Mouse (Mus musculus) adrenal gland, adult 18-20 months (tissue): ENCODE data around the gene Etfrf1. TPM values are rescaled to one million over a fixed set of nuclear protein-coding genes. Genes with fewer than 3 reads are reported as not detected.
A peak's percentile ranks its signal among the peaks of the same experiment; 100 is the strongest.

Experiments
- DNase-seq, 2 experiments: peaks; one replicate each; pipeline ENCODE4 v3.0.0; 2021 to 2022; ENCODE audit warnings: low spot score in 2 of 2
- total RNA-seq, 2 experiments: library from RNA; stranded (reverse); gene quantifications; 1 replicate in 1 of 2; 2 replicates in 1 of 2; pipeline ENCODE4 v1.2.3; 2021

Etfrf1 gene
- total RNA-seq, 2 experiments from 2014 or later, result 113 to 164 TPM

GRCm38 (mm10) chr6:145215826-145216225 is 4.9 kb downstream of the Etfrf1 start:
- DNase-seq, result no peak

DNA sequence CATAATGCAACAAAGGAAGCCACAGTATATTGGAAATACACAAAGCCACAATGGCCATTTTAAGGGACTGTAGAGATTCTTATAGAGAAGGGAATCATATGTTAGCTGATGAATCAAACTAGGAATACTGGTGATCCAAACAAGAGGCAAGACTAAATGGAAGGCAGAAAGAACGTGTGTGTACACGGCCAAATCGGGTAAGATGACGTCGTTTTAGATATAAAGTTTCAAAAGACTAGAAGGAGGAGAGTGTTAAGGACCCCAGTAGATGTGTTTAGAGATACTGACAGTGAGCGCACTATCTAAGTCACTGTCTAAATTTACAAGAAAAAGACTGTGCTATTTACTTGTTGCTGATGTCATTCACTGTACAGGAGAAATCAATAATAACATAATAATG is 13.3 kb downstream of the Etfrf1 start:
- DNase-seq, result no peak

GRCm38 (mm10) chr6:145226296-145226695 is 15.4 kb downstream of the Etfrf1 start:
- no peak for DNase-seq

- DNase-seq, result no peak
Observed at GRCm38 (mm10) chr6:145234391-145234790, 23.5 kb downstream of the Etfrf1 start.

- no peak for DNase-seq
Observed at GRCm38 (mm10) chr6:145235367-145235766, 24.4 kb downstream of the Etfrf1 start.

- DNase-seq, result no peak
Observed at GRCm38 (mm10) chr6:145237148-145237547, 26.2 kb downstream of the Etfrf1 start.

DNA sequence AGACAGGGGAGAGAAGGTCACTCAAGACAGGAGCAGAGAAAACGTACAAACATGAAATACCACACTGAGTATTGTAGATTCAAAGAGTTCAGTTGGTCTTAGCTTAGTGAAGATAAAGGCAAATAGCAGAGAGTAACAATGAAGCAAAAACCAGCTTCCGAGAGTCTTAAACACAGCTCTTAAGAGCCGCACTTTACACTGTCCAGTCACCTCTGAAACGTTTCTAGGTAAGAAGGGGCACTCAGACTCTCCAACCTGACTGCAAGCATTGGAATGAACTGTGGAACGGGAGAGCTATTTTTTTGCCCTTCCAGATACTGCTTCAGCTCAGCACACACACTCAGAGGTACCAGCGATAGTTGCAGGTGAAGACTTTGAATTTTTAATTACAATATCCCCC is 29.4 kb downstream of the Etfrf1 start:
- no peak for DNase-seq

- no peak for DNase-seq
Observed at GRCm38 (mm10) chr6:145242521-145242920, 31.6 kb downstream of the Etfrf1 start.

GRCm38 (mm10) chr6:145246841-145247240 is 35.9 kb downstream of the Etfrf1 start:
- DNase-seq, result no peak

GRCm38 (mm10) chr6:145247886-145248285 is 37.0 kb downstream of the Etfrf1 start:
- no peak for DNase-seq

DNA sequence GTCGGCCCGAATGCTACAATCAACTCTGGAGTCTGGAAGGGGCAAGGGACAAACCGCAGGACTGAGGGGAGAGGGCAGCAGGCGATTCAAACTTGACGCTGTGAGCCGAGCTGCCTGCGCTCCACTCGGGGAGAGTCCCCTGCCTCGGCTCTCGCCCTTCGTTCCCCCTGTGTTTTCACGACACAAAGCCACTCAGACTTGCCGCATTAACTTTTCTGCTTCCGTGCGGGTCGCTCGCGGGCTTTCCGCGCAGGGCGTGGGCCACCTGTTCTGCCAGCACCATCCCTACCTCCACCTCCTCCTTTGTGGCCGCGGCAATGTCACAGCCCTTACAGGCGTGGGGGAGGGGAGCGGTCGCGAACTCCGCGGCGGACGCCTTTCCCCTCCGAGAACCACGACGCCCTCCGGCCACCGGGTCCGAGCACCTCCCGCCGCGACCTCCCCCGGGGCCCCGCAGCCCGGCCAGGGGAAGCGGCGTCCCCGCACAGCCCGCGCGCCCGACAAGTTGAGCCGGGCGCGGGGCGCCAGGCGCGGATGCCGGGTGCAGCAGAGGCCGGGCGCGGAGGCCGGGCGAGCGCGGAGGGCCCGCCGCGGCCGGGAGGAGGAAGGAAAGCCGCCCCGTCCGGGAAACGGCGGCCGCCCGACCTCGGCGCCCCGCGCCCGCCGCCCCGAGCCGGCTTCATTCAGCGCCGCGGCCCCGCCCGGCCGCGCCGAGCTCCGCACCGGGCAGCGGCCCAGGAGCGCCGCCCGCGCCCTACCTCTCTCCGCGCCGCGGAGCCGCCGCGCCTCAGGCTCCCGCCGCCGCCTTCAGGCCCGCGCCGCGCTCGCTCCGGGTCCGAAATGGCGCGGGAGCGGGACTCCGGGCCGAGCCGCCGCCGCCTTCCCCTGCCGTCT is 38.6 kb downstream of the Etfrf1 start:
- DNase-seq, result peak; percentile 58 to 62

GRCm38 (mm10) chr6:145250185-145250791 is 39.4 kb downstream of the Etfrf1 start, which contains the start of gene Kras:
Gene Kras, minus strand, starts transcription at chr6:145250239.
- peak; percentile 91 to 93 for DNase-seq

DNA sequence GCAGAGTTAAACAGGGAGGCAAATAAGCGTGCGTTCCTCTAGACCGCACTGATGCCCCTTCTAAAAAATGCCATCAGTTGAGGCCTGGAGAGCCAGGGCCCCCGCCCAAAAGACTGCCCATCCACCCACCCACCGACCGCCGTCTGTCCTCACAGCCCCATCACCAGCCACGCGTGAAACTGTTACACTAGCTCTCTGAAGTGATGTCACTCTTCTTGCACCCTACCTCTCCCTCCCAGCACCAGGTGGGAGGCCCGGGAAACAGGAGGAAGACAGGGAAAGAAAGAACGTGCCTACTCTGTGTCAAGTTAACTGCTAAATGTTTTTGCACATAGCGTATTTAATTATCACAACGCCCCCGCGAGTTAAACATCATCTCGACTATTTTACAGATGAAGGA is 39.9 kb downstream of the Etfrf1 start:
- DNase-seq, result no peak

- no peak for DNase-seq
Observed at GRCm38 (mm10) chr6:145255952-145256700, 45.2 kb downstream of the Etfrf1 start.

GRCm38 (mm10) chr6:145256701-145257073 is 45.8 kb downstream of the Etfrf1 start:
- no peak for DNase-seq

DNA sequence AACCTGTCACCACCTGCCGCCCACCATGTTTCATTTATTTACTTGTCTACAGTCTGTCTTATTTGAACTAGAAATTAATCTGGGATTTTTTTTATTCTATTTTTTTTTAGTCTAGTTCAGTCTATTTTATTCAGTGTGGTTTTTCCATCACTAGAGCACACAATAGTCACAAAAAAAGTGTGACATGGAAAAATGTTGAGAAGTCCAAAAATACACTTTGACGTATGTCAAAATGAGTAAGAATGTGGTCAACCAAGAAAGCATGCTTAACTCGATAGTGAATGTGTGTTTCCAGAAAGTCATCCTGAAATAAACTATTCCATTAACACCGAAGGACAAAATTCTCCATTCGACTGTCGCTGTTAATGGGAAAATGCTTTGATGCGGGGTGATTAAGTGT is 51.4 kb downstream of the Etfrf1 start:
- no peak for DNase-seq

Other genes with a start within 250 kb of the Etfrf1 start
- gene Bcat1, start 134.9 kb upstream of the Etfrf1 start, total RNA-seq, result 10 to 100 TPM; 20.2 to 36.8 TPM
- gene Lrmp, start 95.5 kb upstream of the Etfrf1 start, total RNA-seq, result 1 to 10 TPM; 2.7 to 2.8 TPM
- gene Casc1, start 129 bp upstream of the Etfrf1 start, total RNA-seq, result under 1 TPM; 0.17 to 0.48 TPM
- 10 to 100 TPM; 39.7 to 50.8 TPM for gene Kras, start 39.1 kb downstream of the Etfrf1 start, total RNA-seq